Mouse (Mus musculus): ENCODE measurements around the gene Tlr5. TPM values are rescaled to one million over a fixed set of nuclear protein-coding genes. Genes with fewer than 3 reads are reported as not detected.

Tlr5 gene
- total and polyA plus RNA-seq, 3 experiments = not detected

DNA sequence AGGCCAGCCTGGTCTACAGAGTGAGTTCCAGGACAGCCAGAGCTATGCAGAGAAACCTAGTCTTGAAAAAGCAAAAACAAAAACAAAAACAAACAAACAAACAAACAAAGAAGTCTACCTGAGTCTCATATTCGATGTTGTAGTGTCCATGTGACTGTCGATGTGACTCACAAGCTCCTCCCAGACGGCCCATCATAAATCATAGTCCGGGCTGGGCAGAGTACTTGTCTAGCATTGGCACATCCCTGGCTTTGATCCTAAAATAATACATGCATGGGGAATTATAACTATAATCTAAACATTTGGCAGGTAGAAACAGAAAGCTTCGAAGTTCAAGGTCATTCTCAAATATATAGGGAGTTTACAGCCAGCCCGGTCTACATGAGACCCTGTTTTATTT is 28.1 kb upstream of the Tlr5 start:
- H3K27me3 ChIP-seq (ENCODE audit: control insufficient read depth in 1 of 2, insufficient read depth in 2 of 2, low read length in 2 of 2) = no peaks in the 10 kb centered on the region
- H3K27ac ChIP-seq (ENCODE audit: control insufficient read depth, low read depth, low read length) = no peak overlapping the region
- no peak overlapping the region for H3K4me3 ChIP-seq (ENCODE audit: control insufficient read depth in 1 of 2, insufficient read depth in 1 of 2, low read depth in 2 of 2, low read length in 2 of 2)
- no peak overlapping the region for H3K9ac ChIP-seq (ENCODE audit: control insufficient read depth, low read depth, low read length, poor library complexity, severe bottlenecking)
- no peak for DNase-seq (ENCODE audit: low read depth, low spot score)
- no peaks in the 10 kb centered on the region for H3K9me3 ChIP-seq (replicated peaks; ENCODE audit: insufficient read depth, low read length)
- no peaks in the 10 kb centered on the region for H3K79me2 ChIP-seq (ENCODE audit: control insufficient read depth, insufficient read depth, low read length, poor library complexity)
- H3K4me1 ChIP-seq (ENCODE audit: control insufficient read depth in 1 of 2, insufficient read depth in 2 of 2, low read length in 2 of 2) = peaks cover 0 to 12% of the 10 kb centered on the region in 2 experiments; a peak in 1 of 4 replicates
- TF ChIP-seq GABPA (IDR thresholded peaks at IDR 0.05; ENCODE audit: low read depth, low read length) = no peak
- H3K36me3 ChIP-seq (ENCODE audit: control insufficient read depth in 1 of 2, insufficient read depth in 2 of 2, low read length in 2 of 2) = no peaks in the 10 kb centered on the region

DNA sequence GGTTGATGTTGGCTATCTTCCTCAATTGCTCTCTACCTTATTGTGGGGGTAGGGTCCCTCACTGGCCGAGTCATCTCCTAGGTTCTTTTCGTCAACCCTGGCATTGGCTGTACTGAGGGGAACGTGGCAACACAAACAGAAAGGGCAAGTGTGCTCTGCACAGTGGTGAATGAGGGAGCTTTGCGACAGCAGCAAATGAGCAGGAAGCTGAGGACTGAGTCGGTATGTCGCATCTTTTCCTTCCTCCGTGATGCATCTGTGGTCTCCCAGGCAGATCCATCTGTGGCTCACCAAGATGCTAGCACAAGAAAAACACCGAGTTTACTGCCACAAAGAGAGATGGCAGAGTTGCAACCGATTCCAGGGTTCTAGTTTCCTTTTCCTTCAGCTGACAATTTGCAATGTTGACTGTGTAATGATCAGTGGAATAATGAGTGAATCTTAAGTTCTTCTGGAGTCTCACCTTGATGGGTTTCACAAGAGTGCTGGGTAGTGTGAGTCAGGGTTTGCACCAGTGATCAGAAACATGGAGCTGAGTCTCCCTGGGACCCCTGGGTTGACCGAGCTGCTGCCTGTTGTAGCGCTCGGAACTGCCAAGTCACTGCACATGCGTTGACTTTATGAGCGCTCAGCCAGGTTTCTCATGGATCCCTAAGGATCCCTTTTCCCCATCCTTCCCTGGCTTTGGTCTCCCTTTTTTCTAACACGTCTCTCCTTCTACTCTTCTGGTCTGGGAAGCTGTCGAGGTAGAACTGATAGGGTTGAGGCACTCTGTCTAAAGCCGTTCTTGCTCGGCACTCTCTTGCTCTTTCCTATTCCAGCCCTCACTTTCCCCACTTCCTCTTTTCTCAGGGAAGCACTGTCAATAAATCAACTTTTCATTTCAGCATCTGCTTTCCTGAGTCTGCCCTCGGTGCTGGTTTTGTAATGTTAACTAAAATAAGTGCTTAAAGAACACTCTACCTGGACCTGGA is 26.4 kb upstream of the Tlr5 start:
- Histone ChIP-seq H3K27me3 (ENCODE audit: control insufficient read depth in 1 of 2, insufficient read depth in 2 of 2, low read length in 2 of 2) (no peaks in the 10 kb centered on the region), H3K9ac (ENCODE audit: control insufficient read depth, low read depth, low read length, poor library complexity, severe bottlenecking) (no peak overlapping the region), H3K36me3 (ENCODE audit: control insufficient read depth in 1 of 2, insufficient read depth in 2 of 2, low read length in 2 of 2) (no peaks in the 10 kb centered on the region), H3K4me1 (ENCODE audit: control insufficient read depth in 1 of 2, insufficient read depth in 2 of 2, low read length in 2 of 2) (peaks cover 0 to 12% of the 10 kb centered on the region in 2 experiments; a peak in 1 of 4 replicates), H3K9me3 (replicated peaks; ENCODE audit: insufficient read depth, low read length) (no peaks in the 10 kb centered on the region), H3K27ac (ENCODE audit: control insufficient read depth, low read depth, low read length) (no peak overlapping the region), H3K4me3 (ENCODE audit: control insufficient read depth in 1 of 2, insufficient read depth in 1 of 2, low read depth in 2 of 2, low read length in 2 of 2) (peak overlapping the region in 1 of 2 experiments; percentile 20; a peak in 3 of 4 replicates), H3K79me2 (ENCODE audit: control insufficient read depth, insufficient read depth, low read length, poor library complexity) (no peaks in the 10 kb centered on the region)
- peak; percentile 37 for DNase-seq (ENCODE audit: low read depth, low spot score)
- no peak for TF ChIP-seq ZC3H11A (IDR thresholded peaks at IDR 0.05; ENCODE audit: low read depth, low read length)

DNA sequence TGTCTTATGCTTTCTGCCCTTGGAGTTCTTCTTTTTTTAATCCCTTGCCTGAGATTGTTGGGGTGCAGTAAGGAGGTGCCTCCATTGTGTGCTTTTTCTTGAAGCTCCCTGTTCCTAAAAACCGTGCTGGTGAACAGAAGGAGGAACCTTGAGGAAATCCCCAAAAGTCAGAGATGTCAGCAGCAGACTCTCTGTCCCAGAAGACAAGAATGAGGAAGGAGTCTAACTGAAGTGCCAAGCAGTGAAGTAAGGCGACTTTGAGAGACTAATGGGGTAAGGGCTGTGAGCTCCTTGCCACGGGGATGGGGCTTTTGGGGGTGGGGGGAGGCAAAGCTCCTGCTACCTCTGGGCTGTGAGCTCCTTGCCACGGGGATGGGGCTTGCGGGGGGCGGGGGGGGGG is 19.1 kb upstream of the Tlr5 start:
- no peak for DNase-seq (ENCODE audit: low read depth, low spot score)
- Histone ChIP-seq H3K27ac (ENCODE audit: control insufficient read depth, low read depth, low read length) (no peak overlapping the region), H3K4me3 (ENCODE audit: control insufficient read depth in 1 of 2, insufficient read depth in 1 of 2, low read depth in 2 of 2, low read length in 2 of 2) (no peak overlapping the region), H3K27me3 (ENCODE audit: control insufficient read depth in 1 of 2, insufficient read depth in 2 of 2, low read length in 2 of 2) (0 out of 4 replicates have a peak, but pooled peaks cover 0 to 1% of the 10 kb centered on the region in 2 experiments), H3K9ac (ENCODE audit: control insufficient read depth, low read depth, low read length, poor library complexity, severe bottlenecking) (no peak overlapping the region), H3K9me3 (replicated peaks; ENCODE audit: insufficient read depth, low read length) (no peaks in the 10 kb centered on the region), H3K36me3 (ENCODE audit: control insufficient read depth in 1 of 2, insufficient read depth in 2 of 2, low read length in 2 of 2) (no peaks in the 10 kb centered on the region), H3K79me2 (ENCODE audit: control insufficient read depth, insufficient read depth, low read length, poor library complexity) (no peaks in the 10 kb centered on the region), H3K4me1 (ENCODE audit: control insufficient read depth in 1 of 2, insufficient read depth in 2 of 2, low read length in 2 of 2) (no peaks in the 10 kb centered on the region)
- no peak for TF ChIP-seq HCFC1 (IDR thresholded peaks at IDR 0.05; ENCODE audit: low read depth, low read length)
- TF ChIP-seq USF2 (IDR thresholded peaks at IDR 0.05; ENCODE audit: borderline replicate concordance in 1 of 2, insufficient read depth in 1 of 2, low read depth in 1 of 2, low read length in 2 of 2) = no peak
- TF ChIP-seq CTCF (IDR thresholded peaks at IDR 0.05 in 2 of 3, conservative IDR thresholded peaks at IDR 0.05 in 1 of 3; ENCODE audit: control insufficient read depth in 1 of 3, insufficient read depth in 1 of 3, low read depth in 2 of 3, low read length in 3 of 3, poor library complexity in 1 of 3, severe bottlenecking in 1 of 3) = no peak
- TF ChIP-seq MXI1 (IDR thresholded peaks at IDR 0.05; ENCODE audit: low read depth, low read length) = no peak
- TF ChIP-seq E2F4 (IDR thresholded peaks at IDR 0.05; ENCODE audit: borderline replicate concordance, low read depth, low read length) = no peak
- TF ChIP-seq MEF2A (IDR thresholded peaks at IDR 0.05; ENCODE audit: extremely low read depth, insufficient replicate concordance, low read depth, low read length, poor library complexity, severe bottlenecking) = no peak
- TF ChIP-seq BHLHE40 (IDR thresholded peaks at IDR 0.05; ENCODE audit: borderline replicate concordance, low read depth, low read length) = no peak
- no peak for TF ChIP-seq NELFE (IDR thresholded peaks at IDR 0.05; ENCODE audit: low read depth, low read length)
- no peak for TF ChIP-seq TAL1 (IDR thresholded peaks at IDR 0.05; ENCODE audit: low read length)
- TF ChIP-seq POLR2AphosphoS2 (IDR thresholded peaks at IDR 0.05; ENCODE audit: low read length) = no peak
- no peak for TF ChIP-seq ZMIZ1 (IDR thresholded peaks at IDR 0.05; ENCODE audit: low read depth, low read length)
- no peak for TF ChIP-seq ZNF384 (IDR thresholded peaks at IDR 0.05; ENCODE audit: low read depth, low read length)
- no peak for TF ChIP-seq MYB (IDR thresholded peaks at IDR 0.05; ENCODE audit: low read depth, low read length)
- no peak for TF ChIP-seq MAZ (IDR thresholded peaks at IDR 0.05; ENCODE audit: low read depth, low read length)
- no peak for TF ChIP-seq SIN3A (IDR thresholded peaks at IDR 0.05; ENCODE audit: low read length)
- TF ChIP-seq ZKSCAN1 (IDR thresholded peaks at IDR 0.05; ENCODE audit: low read depth, low read length) = no peak
- no peak for TF ChIP-seq SMC3 (IDR thresholded peaks at IDR 0.05; ENCODE audit: low read depth, low read length)
- TF ChIP-seq TBP (IDR thresholded peaks at IDR 0.05; ENCODE audit: low read depth, low read length) = no peak
- no peak for TF ChIP-seq NRF1 (IDR thresholded peaks at IDR 0.05; ENCODE audit: insufficient read depth, low read depth, low read length, poor library complexity, severe bottlenecking)

All from MEL (cell line).